Mouse (Mus musculus) hindbrain, embryonic 11.5 days (tissue): ENCODE measurements around the gene Cars2. TPM values are rescaled to one million over a fixed set of nuclear protein-coding genes. Genes with fewer than 3 reads are reported as not detected.

Source experiments
- ATAC-seq: fragments of 200-750 bp; cut with Nextera tagmentation; 2 replicates; pipeline ENCODE4 v1.8.0; 2017; ENCODE audit warnings: mild to moderate bottlenecking, moderate TSS enrichment, moderate library complexity; ENCODE audit not compliant: low FRiP score
- DNase-seq: peaks from one replicate; pipeline ENCODE4 v3.0.0-alpha.2; 2015; ENCODE audit warnings: low spot score
- H3K27ac ChIP-seq: fragments of 300-500 bp; sonication (generic); 2 replicates; pipeline ENCODE4 v1.5.1; 2014; ENCODE audit warnings: mild to moderate bottlenecking, low read depth, low read length
- H3K27me3 ChIP-seq: fragments of 300-500 bp; sonication (generic); 2 replicates; pipeline ENCODE4 v1.6.1; 2014; ENCODE audit warnings: mild to moderate bottlenecking, low read length, moderate library complexity, mixed read lengths; ENCODE audit not compliant: control insufficient read depth, insufficient read depth
- H3K36me3 ChIP-seq: fragments of 300-500 bp; sonication (generic); 2 replicates; pipeline ENCODE4 v1.6.1; 2014; ENCODE audit warnings: mild to moderate bottlenecking, low read length, moderate library complexity, mixed read lengths; ENCODE audit not compliant: control insufficient read depth, insufficient read depth
- H3K4me1 ChIP-seq: fragments of 300-500 bp; sonication (generic); replicated peaks from 2 replicates; pipeline ENCODE4 v1.6.1; 2014; ENCODE audit warnings: low read length, mixed read lengths; ENCODE audit not compliant: control insufficient read depth, insufficient read depth
- H3K4me2 ChIP-seq: fragments of 300-500 bp; sonication (generic); replicated peaks from 2 replicates; pipeline ENCODE4 v1.6.1; 2014; ENCODE audit warnings: mild to moderate bottlenecking, low read depth, low read length
- H3K4me3 ChIP-seq: fragments of 300-500 bp; sonication (generic); 2 replicates; pipeline ENCODE4 v1.5.1; 2014; ENCODE audit warnings: low read depth, low read length
- H3K9ac ChIP-seq: fragments of 300-500 bp; sonication (generic); 2 replicates; pipeline ENCODE4 v1.6.1; 2014; ENCODE audit warnings: low read depth, low read length
- H3K9me3 ChIP-seq: fragments of 300-500 bp; sonication (generic); 2 replicates; pipeline ENCODE4 v1.6.1; 2016; ENCODE audit warnings: low read length; ENCODE audit not compliant: control insufficient read depth
- WGBS: fragments of 180-500 bp; shearing (Covaris S2); extraction: QIAGEN DNeasy Blood & Tissue Kit; methylation state at CpG from one replicate; pipeline ENCODE4 v1.1.7; 2014; 5-methylcytosine and 5-hydroxymethylcytosine counted together
- polyA plus RNA-seq: library from polyadenylated mRNA; unstranded; fragments of >200 nt; fragmentation: Nextera tagmentation; extraction: Ambion mirVana; gene quantifications from 2 replicates; pipeline ENCODE4 v1.2.1, GENCODE M21; 2014

Cars2 gene
- polyA plus RNA-seq, 1 experiment from 2014 or later = 19.5 TPM

GRCm38 (mm10) chr8:11530155-11530770, 20.3 kb downstream of the Cars2 start:
- no peaks in the 10 kb centered on the region for H3K27me3 ChIP-seq
- ATAC-seq = no peak

GRCm38 (mm10) chr8:11523331-11523730, 27.3 kb downstream of the Cars2 start:
- no peaks in the 10 kb centered on the region for H3K9me3 ChIP-seq
- no peaks in the 10 kb centered on the region for H3K4me1 ChIP-seq
- H3K36me3 ChIP-seq = 0 out of 2 replicates have a peak, but pooled peaks cover 2% of the 10 kb centered on the region
- no peak for ATAC-seq
- H3K27ac ChIP-seq = no peak overlapping the region
- H3K4me2 ChIP-seq = no peak overlapping the region
- 83% methylated on average over 3 of the region's 3 CpGs for WGBS
- no peaks in the 10 kb centered on the region for H3K27me3 ChIP-seq
- no peak overlapping the region for H3K9ac ChIP-seq
- DNase-seq = no peak
- no peak overlapping the region for H3K4me3 ChIP-seq

More at GRCm38 (mm10) chr8:11530155-11530770, 20.3 kb downstream of the Cars2 start:
- Histone ChIP-seq H3K4me2 (no peak overlapping the region), H3K27ac (no peak overlapping the region), H3K36me3 (no peaks in the 10 kb centered on the region), H3K9me3 (no peaks in the 10 kb centered on the region), H3K4me1 (no peaks in the 10 kb centered on the region), H3K4me3 (no peak overlapping the region), H3K9ac (no peak overlapping the region)
- no peak for DNase-seq
- WGBS = 71% methylated on average over 18 of the region's 18 CpGs

GRCm38 (mm10) chr8:11518676-11519075, 31.9 kb downstream of the Cars2 start:
- H3K9ac ChIP-seq = no peak overlapping the region
- ATAC-seq = no peak
- 95% methylated on average over 11 of the region's 11 CpGs for WGBS
- DNase-seq = no peak
- H3K4me3 ChIP-seq = no peak overlapping the region
- H3K27ac ChIP-seq = no peak overlapping the region
- 0 out of 2 replicates have a peak, but pooled peaks cover 5% of the 10 kb centered on the region for H3K36me3 ChIP-seq
- H3K4me1 ChIP-seq = no peaks in the 10 kb centered on the region
- no peaks in the 10 kb centered on the region for H3K9me3 ChIP-seq
- H3K4me2 ChIP-seq = no peak overlapping the region
- H3K27me3 ChIP-seq = no peaks in the 10 kb centered on the region

- H3K4me3 ChIP-seq = no peak overlapping the region
- H3K4me1 ChIP-seq = no peaks in the 10 kb centered on the region
- no peaks in the 10 kb centered on the region for H3K27me3 ChIP-seq
- no peak overlapping the region for H3K9ac ChIP-seq
- no peak overlapping the region for H3K4me2 ChIP-seq
- WGBS = 91% methylated on average over 6 of the region's 6 CpGs
- DNase-seq = no peak
- no peak overlapping the region for H3K27ac ChIP-seq
- no peak for ATAC-seq
- no peaks in the 10 kb centered on the region for H3K9me3 ChIP-seq
- 0 out of 2 replicates have a peak, but pooled peaks cover 5% of the 10 kb centered on the region for H3K36me3 ChIP-seq
These were observed 32.6 kb downstream of the Cars2 start for GRCm38 (mm10) chr8:11518056-11518396.

- H3K27me3 ChIP-seq = no peaks in the 10 kb centered on the region
- no peaks in the 10 kb centered on the region for H3K4me1 ChIP-seq
- DNase-seq (no peak), ATAC-seq (no peak)
- H3K4me2 ChIP-seq = no peak overlapping the region
- H3K27ac ChIP-seq = no peak overlapping the region
- H3K9ac ChIP-seq = no peak overlapping the region
- no peaks in the 10 kb centered on the region for H3K9me3 ChIP-seq
- peaks cover 9% of the 10 kb centered on the region; the same call in 1 of the 2 replicates for H3K36me3 ChIP-seq
- WGBS = 89% methylated on average over 16 of the region's 16 CpGs
- H3K4me3 ChIP-seq = no peak overlapping the region
These were observed 33.1 kb downstream of the Cars2 start for GRCm38 (mm10) chr8:11517366-11518055.

GRCm38 (mm10) chr8:11516292-11516691, 34.3 kb downstream of the Cars2 start:
- peaks cover 13% of the 10 kb centered on the region for H3K36me3 ChIP-seq
- WGBS = 95% methylated on average over 9 of the region's 9 CpGs
- ATAC-seq (no peak), DNase-seq (no peak)
- H3K4me2 ChIP-seq = no peak overlapping the region
- no peaks in the 10 kb centered on the region for H3K27me3 ChIP-seq
- no peak overlapping the region for H3K27ac ChIP-seq
- no peaks in the 10 kb centered on the region for H3K9me3 ChIP-seq
- no peak overlapping the region for H3K4me3 ChIP-seq
- H3K4me1 ChIP-seq = no peaks in the 10 kb centered on the region
- no peak overlapping the region for H3K9ac ChIP-seq

GRCm38 (mm10) chr8:11513247-11513646, 37.3 kb downstream of the Cars2 start:
- no peaks in the 10 kb centered on the region for H3K27me3 ChIP-seq
- DNase-seq = no peak
- no peak for ATAC-seq
- H3K4me1 ChIP-seq = no peaks in the 10 kb centered on the region
- H3K4me2 ChIP-seq = no peak overlapping the region
- WGBS = 86% methylated on average over 5 of the region's 5 CpGs
- no peaks in the 10 kb centered on the region for H3K9me3 ChIP-seq
- peaks cover 20% of the 10 kb centered on the region for H3K36me3 ChIP-seq
- H3K9ac ChIP-seq = no peak overlapping the region
- H3K27ac ChIP-seq = no peak overlapping the region
- H3K4me3 ChIP-seq = no peak overlapping the region

- no peak overlapping the region for H3K4me2 ChIP-seq
- H3K9me3 ChIP-seq = no peaks in the 10 kb centered on the region
- H3K9ac ChIP-seq = no peak overlapping the region
- no peaks in the 10 kb centered on the region for H3K4me1 ChIP-seq
- H3K4me3 ChIP-seq = no peak overlapping the region
- H3K27me3 ChIP-seq = no peaks in the 10 kb centered on the region
- peaks cover 20% of the 10 kb centered on the region for H3K36me3 ChIP-seq
- no peak overlapping the region for H3K27ac ChIP-seq
- DNase-seq (no peak), ATAC-seq (no peak)
- 92% methylated on average over 9 of the region's 9 CpGs for WGBS
These were observed 37.9 kb downstream of the Cars2 start for GRCm38 (mm10) chr8:11512711-11513110.

GRCm38 (mm10) chr8:11510971-11511370, 39.6 kb downstream of the Cars2 start:
- 93% methylated on average over 5 of the region's 5 CpGs for WGBS
- no peaks in the 10 kb centered on the region for H3K4me1 ChIP-seq
- no peak overlapping the region for H3K4me3 ChIP-seq
- H3K27me3 ChIP-seq = no peaks in the 10 kb centered on the region
- H3K9ac ChIP-seq = no peak overlapping the region
- peaks cover 22% of the 10 kb centered on the region for H3K36me3 ChIP-seq
- no peaks in the 10 kb centered on the region for H3K9me3 ChIP-seq
- H3K27ac ChIP-seq = no peak overlapping the region
- ATAC-seq (no peak), DNase-seq (no peak)
- no peak overlapping the region for H3K4me2 ChIP-seq
